Mouse (Mus musculus): ENCODE results near the gene Dgki. TPM values are rescaled to one million over a fixed set of nuclear protein-coding genes. Genes with fewer than 3 reads are reported as not detected.

Dgki gene
- polyA plus RNA-seq, 1 experiment: 7.5 TPM

- H3K4me1 ChIP-seq (ENCODE audit: control insufficient read depth, insufficient read depth, low read length): no peaks in the 10 kb centered on the region
- H3K27ac ChIP-seq (ENCODE audit: insufficient read depth, low read length): no peak overlapping the region
- no peak for DNase-seq
- WGBS: 54% methylated on average over 2 of the region's 2 CpGs
- no peaks in the 10 kb centered on the region for H3K27me3 ChIP-seq (ENCODE audit: control insufficient read depth, insufficient read depth, low read length)
- TF ChIP-seq POLR2A (IDR thresholded peaks at IDR 0.05; ENCODE audit: borderline replicate concordance, insufficient read depth, low read length) (no peak), CTCF (IDR thresholded peaks at IDR 0.05; ENCODE audit: borderline replicate concordance, insufficient read depth, low read depth, low read length) (no peak)
- H3K4me3 ChIP-seq (replicated peaks; ENCODE audit: insufficient read depth, low read depth, low read length): no peak overlapping the region
These were observed 246.6 kb downstream of the Dgki start for GRCm38 (mm10) chr6:37053411-37053810.

GRCm38 (mm10) chr6:37051652-37052051, 248.3 kb downstream of the Dgki start:
- no peak for DNase-seq
- WGBS: 60% methylated on average over 5 of the region's 5 CpGs

GRCm38 (mm10) chr6:37051150-37051549, 248.8 kb downstream of the Dgki start:
- Histone ChIP-seq H3K27ac (ENCODE audit: insufficient read depth, low read length) (no peak overlapping the region), H3K4me1 (ENCODE audit: control insufficient read depth, insufficient read depth, low read length) (no peaks in the 10 kb centered on the region), H3K27me3 (ENCODE audit: control insufficient read depth, insufficient read depth, low read length) (no peaks in the 10 kb centered on the region), H3K4me3 (replicated peaks; ENCODE audit: insufficient read depth, low read depth, low read length) (no peak overlapping the region)
- TF ChIP-seq CTCF (IDR thresholded peaks at IDR 0.05; ENCODE audit: borderline replicate concordance, insufficient read depth, low read depth, low read length) (no peak), POLR2A (IDR thresholded peaks at IDR 0.05; ENCODE audit: borderline replicate concordance, insufficient read depth, low read length) (no peak)
- 98% methylated on average over 1 of the region's 1 CpGs for WGBS
- no peak for DNase-seq

More at GRCm38 (mm10) chr6:37051652-37052051, 248.3 kb downstream of the Dgki start:
- Histone ChIP-seq H3K27ac (ENCODE audit: insufficient read depth, low read length) (no peak overlapping the region), H3K4me1 (ENCODE audit: control insufficient read depth, insufficient read depth, low read length) (no peaks in the 10 kb centered on the region), H3K27me3 (ENCODE audit: control insufficient read depth, insufficient read depth, low read length) (no peaks in the 10 kb centered on the region), H3K4me3 (replicated peaks; ENCODE audit: insufficient read depth, low read depth, low read length) (no peak overlapping the region)
- no peak for TF ChIP-seq POLR2A (IDR thresholded peaks at IDR 0.05; ENCODE audit: borderline replicate concordance, insufficient read depth, low read length)
- TF ChIP-seq CTCF (IDR thresholded peaks at IDR 0.05; ENCODE audit: borderline replicate concordance, insufficient read depth, low read depth, low read length): no peak

GRCm38 (mm10) chr6:37047611-37048129, 252.3 kb downstream of the Dgki start:
- Histone ChIP-seq H3K27ac (ENCODE audit: insufficient read depth, low read length) (no peak overlapping the region), H3K27me3 (ENCODE audit: control insufficient read depth, insufficient read depth, low read length) (no peaks in the 10 kb centered on the region), H3K4me3 (replicated peaks; ENCODE audit: insufficient read depth, low read depth, low read length) (no peak overlapping the region), H3K4me1 (ENCODE audit: control insufficient read depth, insufficient read depth, low read length) (no peaks in the 10 kb centered on the region)
- TF ChIP-seq CTCF (IDR thresholded peaks at IDR 0.05; ENCODE audit: borderline replicate concordance, insufficient read depth, low read depth, low read length) (no peak), POLR2A (IDR thresholded peaks at IDR 0.05; ENCODE audit: borderline replicate concordance, insufficient read depth, low read length) (no peak)
- 65% methylated on average over 4 of the region's 4 CpGs for WGBS
- DNase-seq: no peak

DNA sequence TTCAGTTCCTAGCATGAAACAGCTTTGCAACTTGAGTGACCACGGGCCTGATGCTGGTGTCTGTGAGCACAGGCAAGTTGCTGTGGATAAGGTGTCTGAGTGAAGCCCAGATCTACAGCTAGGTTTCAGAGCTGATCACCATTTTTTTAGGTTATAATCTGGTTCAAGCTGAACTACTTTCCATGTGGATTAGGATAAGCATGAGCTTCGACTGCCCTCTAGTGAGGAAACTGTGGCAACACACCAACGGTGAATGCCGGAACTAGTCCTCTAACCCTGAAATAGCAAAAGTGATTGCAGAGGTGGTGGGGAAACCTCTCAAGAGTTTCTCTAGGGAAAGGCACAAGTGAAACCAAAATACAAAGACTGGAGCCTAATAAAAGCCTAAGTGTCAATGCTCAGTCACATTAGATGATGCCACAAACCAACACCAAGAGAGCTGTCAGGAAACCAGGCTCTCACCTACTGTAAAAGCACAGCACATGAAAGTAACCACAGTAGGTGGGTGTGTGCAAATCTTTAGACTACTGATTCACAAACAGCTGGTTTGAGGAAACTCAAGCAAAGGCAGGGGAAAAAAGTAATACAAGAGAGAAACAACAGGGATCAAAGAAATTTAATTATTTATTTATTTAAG, 253.7 kb downstream of the Dgki start:
- peak; percentile 62 to 71 for DNase-seq
- Histone ChIP-seq H3K27ac (ENCODE audit: insufficient read depth, low read length) (no peak overlapping the region), H3K4me1 (ENCODE audit: control insufficient read depth, insufficient read depth, low read length) (no peaks in the 10 kb centered on the region), H3K4me3 (replicated peaks; ENCODE audit: insufficient read depth, low read depth, low read length) (no peak overlapping the region), H3K27me3 (ENCODE audit: control insufficient read depth, insufficient read depth, low read length) (no peaks in the 10 kb centered on the region)
- WGBS: 24% methylated on average over 4 of the region's 4 CpGs
- TF ChIP-seq CTCF (IDR thresholded peaks at IDR 0.05; ENCODE audit: borderline replicate concordance, insufficient read depth, low read depth, low read length) (peak; percentile 78), POLR2A (IDR thresholded peaks at IDR 0.05; ENCODE audit: borderline replicate concordance, insufficient read depth, low read length) (no peak)

GRCm38 (mm10) chr6:37044796-37045195, 255.2 kb downstream of the Dgki start:
- no peak for TF ChIP-seq POLR2A (IDR thresholded peaks at IDR 0.05; ENCODE audit: borderline replicate concordance, insufficient read depth, low read length)
- TF ChIP-seq CTCF (IDR thresholded peaks at IDR 0.05; ENCODE audit: borderline replicate concordance, insufficient read depth, low read depth, low read length): no peak
- no peak for DNase-seq
- no peaks in the 10 kb centered on the region for H3K4me1 ChIP-seq (ENCODE audit: control insufficient read depth, insufficient read depth, low read length)
- WGBS: 84% methylated on average over 4 of the region's 4 CpGs
- H3K27ac ChIP-seq (ENCODE audit: insufficient read depth, low read length): no peak overlapping the region
- H3K4me3 ChIP-seq (replicated peaks; ENCODE audit: insufficient read depth, low read depth, low read length): no peak overlapping the region
- H3K27me3 ChIP-seq (ENCODE audit: control insufficient read depth, insufficient read depth, low read length): no peaks in the 10 kb centered on the region

- H3K27me3 ChIP-seq (ENCODE audit: control insufficient read depth, insufficient read depth, low read length): no peaks in the 10 kb centered on the region
- peak; percentile 55; the same call in 1 of the 2 replicates for TF ChIP-seq CTCF (IDR thresholded peaks at IDR 0.05; ENCODE audit: borderline replicate concordance, insufficient read depth, low read depth, low read length)
- no peak for TF ChIP-seq POLR2A (IDR thresholded peaks at IDR 0.05; ENCODE audit: borderline replicate concordance, insufficient read depth, low read length)
- H3K4me3 ChIP-seq (replicated peaks; ENCODE audit: insufficient read depth, low read depth, low read length): no peak overlapping the region
- no peaks in the 10 kb centered on the region for H3K4me1 ChIP-seq (ENCODE audit: control insufficient read depth, insufficient read depth, low read length)
- peak; percentile 59 to 72 for DNase-seq
- WGBS: 18% methylated on average over 8 of the region's 8 CpGs
- H3K27ac ChIP-seq (ENCODE audit: insufficient read depth, low read length): no peak overlapping the region
These were observed 261.5 kb downstream of the Dgki start for GRCm38 (mm10) chr6:37038444-37038843.

All from cerebellum, adult 2 months (tissue).